ENCODE assay signal across 14 mouse cellular contexts in genomic region chr11:100840866-100841265, GRCm38 (mm10). TPM values are rescaled to one million over a fixed set of nuclear protein-coding genes. Genes with fewer than 3 reads are reported as not detected.
DNase-seq lines count a peak whose midpoint lies in the region; ATAC-seq lines count a peak whose summit lies in the region.
"Had no signal": no experiment of that assay in that cellular context is flagged by ENCODE, and none has a peak within 500 bp of the region (broad histone marks: within the 10 kb centered on the region; RNA-seq: fewer than 3 reads in every experiment).

No protein-coding gene starts in this region.

- H3K9ac ChIP-seq in heart, embryonic 13.5 days, result no peak overlapping the region
- peak overlapping the region; percentile 36; the same call in 1 of the 2 replicates for H3K9ac ChIP-seq in liver, embryonic 13.5 days
- H3K9ac ChIP-seq: forebrain, embryonic 12.5 days had no signal

- WGBS in heart, embryonic 13.5 days, result 60% methylated on average over 12 of the region's 12 CpGs
- 39% methylated on average over 12 of the region's 12 CpGs for WGBS in liver, embryonic 13.5 days (ENCODE audit: insufficient replicate concordance)

- H3K9me3 ChIP-seq in heart, embryonic 13.5 days, result peaks cover 3% of the 10 kb centered on the region; the same call in 1 of the 2 replicates
- H3K9me3 ChIP-seq in liver, embryonic 13.5 days (replicated peaks), result peaks cover 4% of the 10 kb centered on the region; the same call in 1 of the 2 replicates

- H3K4me1 ChIP-seq in heart, embryonic 13.5 days, result peaks cover 28% of the 10 kb centered on the region
- peaks cover 40% of the 10 kb centered on the region for H3K4me1 ChIP-seq in liver, embryonic 13.5 days (replicated peaks)
- H3K4me1 ChIP-seq: forebrain, embryonic 12.5 days had no signal

- no peaks in the 10 kb centered on the region for H3K27me3 ChIP-seq in heart, embryonic 13.5 days (replicated peaks)
- no peaks in the 10 kb centered on the region for H3K27me3 ChIP-seq in liver, embryonic 13.5 days
- H3K27me3 ChIP-seq: CH12.LX; forebrain, embryonic 12.5 days had no signal

- peak overlapping the region; percentile 16 for H3K27ac ChIP-seq in heart, embryonic 13.5 days (replicated peaks)
- peak overlapping the region; percentile 58 for H3K27ac ChIP-seq in liver, embryonic 13.5 days
- H3K27ac ChIP-seq: forebrain, embryonic 12.5 days; heart, adult 2 months had no signal

- no peak for DNase-seq in heart, postnatal 10 days
- DNase-seq in CD4-positive, CD25-positive, alpha-beta regulatory T cell, adult 2 months (ENCODE audit: low read depth, low spot score), result peak; percentile 75
- DNase-seq in liver, embryonic 13.5 days, result no peak
- no peak for DNase-seq in cerebellum, adult 9-11 months
- no peak for DNase-seq in kidney, adult 9 months
- DNase-seq: heart, adult 2 months; retina, postnatal 1 day had no signal

- H3K4me3 ChIP-seq in heart, embryonic 13.5 days, result no peak overlapping the region
- H3K4me3 ChIP-seq in liver, embryonic 13.5 days (replicated peaks), result no peak overlapping the region
- H3K4me3 ChIP-seq: forebrain, embryonic 12.5 days; heart, adult 2 months; myocyte had no signal

- H3K4me2 ChIP-seq in heart, embryonic 13.5 days, result no peak overlapping the region
- peak overlapping the region; percentile 40 for H3K4me2 ChIP-seq in liver, embryonic 13.5 days
- H3K4me2 ChIP-seq: forebrain, embryonic 12.5 days had no signal

- intact Hi-C loops in heart, postnatal 10 days (cut with DNase I), result no loop called here

- ATAC-seq in heart, embryonic 13.5 days (ENCODE audit: extremely low read depth, insufficient number of reproducible peaks, low FRiP score, low TSS enrichment), result no peak
- peak; percentile 30; the same call in 1 of the 2 replicates for ATAC-seq in liver, embryonic 13.5 days (ENCODE audit: low read depth)
- ATAC-seq in megakaryocyte, adult 5-6 weeks (ENCODE audit: poor library complexity, severe bottlenecking), result peak; percentile 86
- no peak for ATAC-seq in inflammation-experienced regulatory T-cells, adult 6 months
- ATAC-seq: intestine, postnatal 0 days had no signal

- peaks cover 8% of the 10 kb centered on the region for H3K36me3 ChIP-seq in heart, embryonic 13.5 days
- peaks cover 12% of the 10 kb centered on the region; the same call in 1 of the 2 replicates for H3K36me3 ChIP-seq in liver, embryonic 13.5 days
- H3K36me3 ChIP-seq: forebrain, embryonic 12.5 days had no signal

RNA-seq across cellular contexts. Expression of gene Stat5b, which starts 9.7 kb away (rescaled TPM):
- 24.3 and 27.0 TPM in 2 replicates for polyA plus RNA-seq in heart, embryonic 13.5 days (2015; fragmentation: Nextera tagmentation; extraction: Ambion mirVana)
- 10 to 100 TPM; 52.1 to 58.6 TPM for total RNA-seq in heart, postnatal 10 days (2021)
- polyA plus RNA-seq in liver, embryonic 13.5 days (2015; fragmentation: Nextera tagmentation; extraction: Ambion mirVana), result 21.1 and 23.8 TPM in 2 replicates
- 40.9 and 47.6 TPM in 2 replicates for total RNA-seq in megakaryocyte, adult 5-6 weeks (2015)
- total RNA-seq in megakaryocyte, adult 5-6 weeks (2017), result 50.6 and 53.2 TPM in 2 replicates
- 10 to 100 TPM; 25.2 to 40.4 (median 33.7) TPM for polyA plus RNA-seq in inflammation-experienced regulatory T-cells, adult 6 months (2017; shearing (Covaris generic))

RNA-seq across cellular contexts. Expression of gene Stat5a, which starts 18.3 kb away (rescaled TPM):
- polyA plus RNA-seq in heart, embryonic 13.5 days (2015; fragmentation: Nextera tagmentation; extraction: Ambion mirVana), result 5.2 and 5.9 TPM in 2 replicates
- total RNA-seq in heart, postnatal 10 days (2021), result 10 to 100 TPM; 22.9 to 26.9 TPM
- 11.1 and 14.6 TPM in 2 replicates for polyA plus RNA-seq in liver, embryonic 13.5 days (2015; fragmentation: Nextera tagmentation; extraction: Ambion mirVana)
- 20.0 and 22.5 TPM in 2 replicates for total RNA-seq in megakaryocyte, adult 5-6 weeks (2015)
- total RNA-seq in megakaryocyte, adult 5-6 weeks (2017), result 22.5 and 23.7 TPM in 2 replicates
- 10 to 100 TPM; 31.2 to 34.1 (median 31.3) TPM for polyA plus RNA-seq in inflammation-experienced regulatory T-cells, adult 6 months (2017; shearing (Covaris generic))

Comparison
In these comparisons a context has a peak if more than half of its experiments do, and no peak if none do; other contexts are left out.
1. ATAC-seq: peak in liver, embryonic 13.5 days (single experiment) and megakaryocyte, adult 5-6 weeks (single experiment); none in heart, embryonic 13.5 days (single experiment) and inflammation-experienced regulatory T-cells, adult 6 months (single experiment).